Comparison of ENCODE assay signal across 7 mouse cellular contexts in the genomic region with DNA sequence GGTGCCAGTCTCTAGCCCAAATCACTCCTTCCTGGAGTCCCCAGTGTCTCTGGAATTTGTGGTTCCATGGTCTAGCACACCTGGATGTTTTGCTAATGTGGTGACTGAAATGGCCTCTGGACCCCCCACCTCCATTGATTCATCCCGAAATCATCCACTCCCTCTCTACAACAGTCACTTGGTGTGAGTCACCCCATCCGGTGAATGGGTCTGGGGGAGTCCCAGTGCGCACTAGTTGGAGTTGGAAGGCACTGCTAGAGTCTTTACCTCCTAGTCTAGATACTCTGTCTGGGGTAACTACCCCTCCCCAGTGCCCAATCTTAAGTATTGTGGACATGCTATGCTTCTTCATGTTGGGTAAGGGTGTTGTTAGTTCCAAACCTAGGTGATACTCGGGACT. TPM values are rescaled to one million over a fixed set of nuclear protein-coding genes. Genes with fewer than 3 reads are reported as not detected.
A peak's percentile ranks its signal among the peaks of the same experiment; 100 is the strongest.
DNase-seq lines count a peak whose midpoint lies in the region; ATAC-seq lines count a peak whose summit lies in the region.

No protein-coding gene starts in this region.

- no peak for DNase-seq in lung, adult 18-20 months
- DNase-seq in forebrain, embryonic 10.5 days (ENCODE audit: extremely low spot score, low spot score) = no peak
- no peak for DNase-seq in limb, embryonic 11.5 days (ENCODE audit: low spot score)
- no peak for DNase-seq in left cerebral cortex, adult 11 months (ENCODE audit: low spot score)
- DNase-seq in adrenal gland, adult 8-10 months = no peak

- H3K4me3 ChIP-seq in lung, embryonic 16.5 days (ENCODE audit: low read length) = peak overlapping the region; percentile 75
- peak overlapping the region; percentile 70 for H3K4me3 ChIP-seq in forebrain, embryonic 10.5 days
- peak overlapping the region; percentile 41 for H3K4me3 ChIP-seq in limb, embryonic 11.5 days (ENCODE audit: low read depth, low read length)
- H3K4me3 ChIP-seq in stomach, embryonic 14.5 days (ENCODE audit: low read depth, low read length) = peak overlapping the region; percentile 60

- no peak overlapping the region for H3K27ac ChIP-seq in lung, embryonic 16.5 days (ENCODE audit: low read length)
- H3K27ac ChIP-seq in forebrain, embryonic 10.5 days = peak overlapping the region; percentile 89
- no peak overlapping the region for H3K27ac ChIP-seq in limb, embryonic 11.5 days (replicated peaks; ENCODE audit: low read depth, low read length)
- H3K27ac ChIP-seq in stomach, embryonic 14.5 days (ENCODE audit: low read length) = peak overlapping the region; percentile 52; the same call in 1 of the 2 replicates

- H3K4me1 ChIP-seq in lung, embryonic 16.5 days (replicated peaks; ENCODE audit: control insufficient read depth, insufficient read depth, low read length) = peaks cover 35% of the 10 kb centered on the region
- H3K4me1 ChIP-seq in forebrain, embryonic 10.5 days = peaks cover 48% of the 10 kb centered on the region
- H3K4me1 ChIP-seq in limb, embryonic 11.5 days (ENCODE audit: control insufficient read depth, insufficient read depth, low read length) = peaks cover 17% of the 10 kb centered on the region
- peaks cover 25% of the 10 kb centered on the region for H3K4me1 ChIP-seq in stomach, embryonic 14.5 days (ENCODE audit: control insufficient read depth, insufficient read depth, low read length)

- H3K9ac ChIP-seq in lung, embryonic 16.5 days (ENCODE audit: low read length) = peak overlapping the region; percentile 83
- H3K9ac ChIP-seq in limb, embryonic 11.5 days (ENCODE audit: low read length) = peak overlapping the region; percentile 47
- H3K9ac ChIP-seq in stomach, embryonic 14.5 days (replicated peaks; ENCODE audit: low read depth, low read length) = peak overlapping the region; percentile 69

- peaks cover 4% of the 10 kb centered on the region for H3K36me3 ChIP-seq in lung, embryonic 16.5 days (ENCODE audit: control insufficient read depth, insufficient read depth, low read length)
- H3K36me3 ChIP-seq in forebrain, embryonic 10.5 days (replicated peaks) = peaks cover 15% of the 10 kb centered on the region
- H3K36me3 ChIP-seq in limb, embryonic 11.5 days (ENCODE audit: control insufficient read depth, insufficient read depth, low read length) = no peaks in the 10 kb centered on the region
- peaks cover 10% of the 10 kb centered on the region for H3K36me3 ChIP-seq in stomach, embryonic 14.5 days (ENCODE audit: control insufficient read depth, insufficient read depth, low read length)

- 53% methylated on average over 4 of the region's 4 CpGs for WGBS in lung, embryonic 16.5 days
- 69% methylated on average over 4 of the region's 4 CpGs for WGBS in forebrain, embryonic 10.5 days
- WGBS in limb, embryonic 11.5 days = 76% methylated on average over 4 of the region's 4 CpGs
- 65% methylated on average over 4 of the region's 4 CpGs for WGBS in stomach, embryonic 14.5 days

- no peaks in the 10 kb centered on the region for H3K9me3 ChIP-seq in lung, embryonic 16.5 days (ENCODE audit: control insufficient read depth, low read length)
- no peaks in the 10 kb centered on the region for H3K9me3 ChIP-seq in forebrain, embryonic 10.5 days
- H3K9me3 ChIP-seq in limb, embryonic 11.5 days (ENCODE audit: control insufficient read depth, low read length) = no peaks in the 10 kb centered on the region
- H3K9me3 ChIP-seq in stomach, embryonic 14.5 days (ENCODE audit: control insufficient read depth, low read depth, low read length) = no peaks in the 10 kb centered on the region

- H3K4me2 ChIP-seq in lung, embryonic 16.5 days (ENCODE audit: low read depth, low read length) = peak overlapping the region; percentile 87
- H3K4me2 ChIP-seq in limb, embryonic 11.5 days (ENCODE audit: low read depth, severe bottlenecking) = peak overlapping the region; percentile 46
- H3K4me2 ChIP-seq in stomach, embryonic 14.5 days (replicated peaks; ENCODE audit: low read depth, low read length) = peak overlapping the region; percentile 70

- ATAC-seq in lung, embryonic 16.5 days (ENCODE audit: low read depth) = no peak
- no peak for ATAC-seq in limb, embryonic 11.5 days (ENCODE audit: insufficient number of reproducible peaks, low FRiP score, low TSS enrichment, low read depth)
- no peak for ATAC-seq in stomach, embryonic 14.5 days (ENCODE audit: insufficient number of reproducible peaks, insufficient read depth, low FRiP score, low read depth)

- H3K27me3 ChIP-seq in lung, embryonic 16.5 days (ENCODE audit: control insufficient read depth, insufficient read depth, low read depth, low read length) = no peaks in the 10 kb centered on the region
- no peaks in the 10 kb centered on the region for H3K27me3 ChIP-seq in forebrain, embryonic 10.5 days (ENCODE audit: poor library complexity, severe bottlenecking)
- no peaks in the 10 kb centered on the region for H3K27me3 ChIP-seq in limb, embryonic 11.5 days (ENCODE audit: control insufficient read depth, insufficient read depth, low read length)
- no peaks in the 10 kb centered on the region for H3K27me3 ChIP-seq in stomach, embryonic 14.5 days (ENCODE audit: control insufficient read depth, insufficient read depth, low read length)

RNA-seq across cellular contexts. Expression of a gene that starts 2.1 kb away (rescaled TPM):
- 110 and 121 TPM in 2 replicates for polyA plus RNA-seq in lung, embryonic 16.5 days (2015; fragmentation: Nextera tagmentation; extraction: Ambion mirVana)
- 35.1 and 40.2 TPM in 2 replicates for polyA plus RNA-seq in forebrain, embryonic 10.5 days (2016; fragmentation: Nextera tagmentation; extraction: Ambion mirVana)
- polyA plus RNA-seq in limb, embryonic 11.5 days (2014; fragmentation: Nextera tagmentation; extraction: Ambion mirVana) = 38.8 TPM in 2 replicates
- polyA plus RNA-seq in stomach, embryonic 14.5 days (2014; fragmentation: Nextera tagmentation; extraction: Ambion mirVana) = 109 and 112 TPM in 2 replicates
- 10 to 100 TPM; 36.6 to 93.0 (median 52.5) TPM for total RNA-seq in adrenal gland, adult 8-10 months (2022)

RNA-seq across cellular contexts. Expression of a gene that starts 23.9 kb away (rescaled TPM):
- polyA plus RNA-seq in lung, embryonic 16.5 days (2015; fragmentation: Nextera tagmentation; extraction: Ambion mirVana) = 110 and 116 TPM in 2 replicates
- 36.1 and 37.9 TPM in 2 replicates for polyA plus RNA-seq in forebrain, embryonic 10.5 days (2016; fragmentation: Nextera tagmentation; extraction: Ambion mirVana)
- 53.0 and 54.6 TPM in 2 replicates for polyA plus RNA-seq in limb, embryonic 11.5 days (2014; fragmentation: Nextera tagmentation; extraction: Ambion mirVana)
- polyA plus RNA-seq in stomach, embryonic 14.5 days (2014; fragmentation: Nextera tagmentation; extraction: Ambion mirVana) = 154 and 160 TPM in 2 replicates
- total RNA-seq in adrenal gland, adult 8-10 months (2022) = 10 to 100 TPM; 39.2 to 61.9 (median 57.1) TPM

RNA-seq across cellular contexts. Expression of a gene that starts 33.7 kb away (rescaled TPM):
- 1.6 and 1.7 TPM in 2 replicates for polyA plus RNA-seq in lung, embryonic 16.5 days (2015; fragmentation: Nextera tagmentation; extraction: Ambion mirVana)
- 0.20 and 0.21 TPM in 2 replicates for polyA plus RNA-seq in forebrain, embryonic 10.5 days (2016; fragmentation: Nextera tagmentation; extraction: Ambion mirVana)
- polyA plus RNA-seq in limb, embryonic 11.5 days (2014; fragmentation: Nextera tagmentation; extraction: Ambion mirVana) = 0.08 TPM in 1 of 2 replicates, not detected in the other
- 1.2 and 2.0 TPM in 2 replicates for polyA plus RNA-seq in stomach, embryonic 14.5 days (2014; fragmentation: Nextera tagmentation; extraction: Ambion mirVana)
- total RNA-seq in adrenal gland, adult 8-10 months (2022) = 1 to 10 TPM in 1 of 4 experiments, under 1 TPM in 3; 0.55 to 1.0 (median 0.75) TPM

RNA-seq across cellular contexts. Expression of a gene that starts 50.3 kb away (rescaled TPM):
- polyA plus RNA-seq in lung, embryonic 16.5 days (2015; fragmentation: Nextera tagmentation; extraction: Ambion mirVana) = 0.38 and 0.52 TPM in 2 replicates
- polyA plus RNA-seq in forebrain, embryonic 10.5 days (2016; fragmentation: Nextera tagmentation; extraction: Ambion mirVana) = 1.4 TPM in 2 replicates
- polyA plus RNA-seq in limb, embryonic 11.5 days (2014; fragmentation: Nextera tagmentation; extraction: Ambion mirVana) = 0.75 and 0.76 TPM in 2 replicates
- 0.17 and 0.52 TPM in 2 replicates for polyA plus RNA-seq in stomach, embryonic 14.5 days (2014; fragmentation: Nextera tagmentation; extraction: Ambion mirVana)
- total RNA-seq in adrenal gland, adult 8-10 months (2022) = under 1 TPM; 0.17 to 0.59 (median 0.43) TPM

Comparison
In these comparisons a context has a peak if more than half of its experiments do, and no peak if none do; other contexts are left out.
1. H3K27ac ChIP-seq: peak in forebrain, embryonic 10.5 days (single experiment) and stomach, embryonic 14.5 days (single experiment); none in lung, embryonic 16.5 days (single experiment) and limb, embryonic 11.5 days (single experiment).
2. Peak in every context shown above with its lines, with median percentiles within 50 percentile points of each other: H3K4me2 ChIP-seq, H3K4me3 ChIP-seq and H3K9ac ChIP-seq.